Mouse (Mus musculus) G1E (cell line): ENCODE results near the gene Dnajb7.

ENCODE experiments used
- CTCF ChIP-seq: IDR thresholded peaks from 2 replicates; pipeline ENCODE4 v1.5.1; 2012; ENCODE audit warnings: low read depth, low read length, inconsistent platforms, mixed read lengths
- GATA1 ChIP-seq: IDR thresholded peaks from 2 replicates; pipeline ENCODE4 v1.6.1; 2012; ENCODE audit warnings: borderline replicate concordance, low read length, inconsistent platforms, mixed read lengths
- GATA2 ChIP-seq: IDR thresholded peaks from 2 replicates; pipeline ENCODE4 v1.6.1; 2012; ENCODE audit warnings: low read depth, low read length, inconsistent platforms, borderline replicate concordance
- TAL1 ChIP-seq: conservative IDR thresholded peaks from 2 replicates; pipeline ENCODE4 v1.6.1; 2012; ENCODE audit warnings: low read depth, low read length, inconsistent platforms, mixed read lengths

- TF ChIP-seq CTCF = no peak
- TF ChIP-seq GATA2 = no peak
- TF ChIP-seq TAL1 = no peak
- TF ChIP-seq GATA1 = no peak
Observed at GRCm38 (mm10) chr15:81359421-81359820, 48.7 kb downstream of the Dnajb7 start.
